Mouse (Mus musculus): ENCODE data around the gene Rtn4rl2.

GRCm38 (mm10) chr2:84916548-84917320 is 30.2 kb upstream of the Rtn4rl2 start:
- no peak for TF ChIP-seq USF1 (IDR thresholded peaks at IDR 0.05; ENCODE audit: low read depth)
- TF ChIP-seq MYOG (IDR thresholded peaks at IDR 0.05; ENCODE audit: control insufficient read depth, extremely low read depth, insufficient read length): no peak
- TF ChIP-seq CTCF (IDR thresholded peaks at IDR 0.05; ENCODE audit: control insufficient read depth, insufficient read depth, insufficient read length): no peak

All from C2C12 (cell line).